Comparison of ENCODE assay signal across 19 mouse cellular contexts in the genomic region with DNA sequence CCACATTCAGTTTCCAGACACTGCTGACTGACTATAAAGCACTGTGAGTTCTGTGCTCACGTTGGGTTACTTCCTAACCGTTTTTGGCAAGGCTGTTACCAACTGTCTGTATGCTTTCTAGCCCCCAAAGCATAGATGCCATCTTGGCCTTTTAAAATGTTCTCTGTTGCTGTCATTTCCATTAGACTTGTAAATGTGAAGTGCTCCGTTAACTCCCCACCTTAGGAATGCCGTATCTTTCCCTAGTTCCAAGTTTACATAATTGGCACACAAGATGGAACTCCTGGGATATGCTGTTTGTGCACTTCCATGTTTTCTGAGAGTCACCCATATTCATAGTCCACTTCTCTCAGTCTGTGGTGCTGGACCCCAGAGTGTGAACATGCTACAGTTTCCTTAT. TPM values are rescaled to one million over a fixed set of nuclear protein-coding genes. Genes with fewer than 3 reads are reported as not detected.
DNase-seq lines count a peak whose midpoint lies in the region; ATAC-seq and TF ChIP-seq lines count a peak whose summit lies in the region.
"Had no signal": no experiment of that assay in that cellular context is flagged by ENCODE, and none has a peak within 500 bp of the region (broad histone marks: within the 10 kb centered on the region; RNA-seq: fewer than 3 reads in every experiment).

No protein-coding gene starts in this region.

- 84% methylated on average over 4 of the region's 4 CpGs for WGBS in heart, embryonic 10.5 days
- WGBS in heart, embryonic 12.5 days: 80% methylated on average over 4 of the region's 4 CpGs
- 97% methylated on average over 4 of the region's 4 CpGs for WGBS in midbrain, embryonic 11.5 days
- 73% methylated on average over 4 of the region's 4 CpGs for WGBS in midbrain, postnatal 0 days
- 83% methylated on average over 4 of the region's 4 CpGs for WGBS in lung, adult 2 months

- TF ChIP-seq CTCF in midbrain, postnatal 0 days (IDR thresholded peaks at IDR 0.05): no peak
- no peak for TF ChIP-seq CTCF in lung, adult 2 months (IDR thresholded peaks at IDR 0.05; ENCODE audit: insufficient read depth, low read length)

- no peaks in the 10 kb centered on the region for H3K27me3 ChIP-seq in heart, embryonic 10.5 days (ENCODE audit: insufficient read depth, poor library complexity, severe bottlenecking)
- H3K27me3 ChIP-seq in heart, embryonic 12.5 days (replicated peaks): no peaks in the 10 kb centered on the region
- no peaks in the 10 kb centered on the region for H3K27me3 ChIP-seq in midbrain, embryonic 11.5 days (ENCODE audit: control insufficient read depth, insufficient read depth, low read length)
- H3K27me3 ChIP-seq in midbrain, postnatal 0 days (ENCODE audit: insufficient read depth, low read length): no peaks in the 10 kb centered on the region
- H3K27me3 ChIP-seq: embryonic facial prominence, embryonic 12.5 days; forebrain, embryonic 13.5 days; forebrain, embryonic 15.5 days had no signal

- DNase-seq in heart, embryonic 10.5 days (ENCODE audit: low spot score): peak; percentile 48
- DNase-seq in midbrain, embryonic 11.5 days (ENCODE audit: low spot score, missing footprints): peak; percentile 64
- no peak for DNase-seq in midbrain, postnatal 0 days (ENCODE audit: low spot score)
- peak; percentile 49 for DNase-seq in Muller cell, postnatal 12 days (ENCODE audit: inconsistent ontology term)
- DNase-seq in retina, postnatal 1 day: peak; percentile 55
- no peak for DNase-seq in cerebellum, adult 9-11 months
- DNase-seq in lung, adult 2 months: no peak
- DNase-seq: adrenal gland, adult 2 months; adrenal gland, postnatal 10 days; adrenal gland, postnatal 25 days; cerebellum, adult 11 months; cerebellum, adult 8-10 months had no signal

- no peak overlapping the region for H3K27ac ChIP-seq in heart, embryonic 10.5 days
- H3K27ac ChIP-seq in heart, embryonic 12.5 days (ENCODE audit: poor library complexity, severe bottlenecking): no peak overlapping the region
- H3K27ac ChIP-seq in midbrain, embryonic 11.5 days (ENCODE audit: low read depth, low read length): no peak overlapping the region
- H3K27ac ChIP-seq in midbrain, postnatal 0 days (ENCODE audit: low read depth, low read length): no peak overlapping the region
- H3K27ac ChIP-seq: embryonic facial prominence, embryonic 10.5 days; embryonic facial prominence, embryonic 12.5 days; forebrain, embryonic 13.5 days; forebrain, embryonic 15.5 days had no signal

- no peak for ATAC-seq in heart, embryonic 12.5 days (ENCODE audit: insufficient number of reproducible peaks, low FRiP score)
- ATAC-seq in midbrain, embryonic 11.5 days (ENCODE audit: low FRiP score): no peak
- no peak for ATAC-seq in midbrain, postnatal 0 days (ENCODE audit: low FRiP score)
- ATAC-seq: forebrain, embryonic 13.5 days; forebrain, embryonic 15.5 days; forebrain, postnatal 0 days had no signal

- no peaks in the 10 kb centered on the region for H3K4me1 ChIP-seq in heart, embryonic 10.5 days
- H3K4me1 ChIP-seq in heart, embryonic 12.5 days (replicated peaks): no peaks in the 10 kb centered on the region
- no peaks in the 10 kb centered on the region for H3K4me1 ChIP-seq in midbrain, embryonic 11.5 days (ENCODE audit: control insufficient read depth, insufficient read depth, low read length)
- no peaks in the 10 kb centered on the region for H3K4me1 ChIP-seq in midbrain, postnatal 0 days (ENCODE audit: insufficient read depth, low read length)
- no peaks in the 10 kb centered on the region for H3K4me1 ChIP-seq in lung, adult 2 months (ENCODE audit: control insufficient read depth, insufficient read depth, low read length)
- H3K4me1 ChIP-seq: embryonic facial prominence, embryonic 10.5 days; embryonic facial prominence, embryonic 12.5 days; forebrain, embryonic 13.5 days; forebrain, embryonic 15.5 days had no signal

- no peak overlapping the region for H3K9ac ChIP-seq in heart, embryonic 12.5 days
- no peak overlapping the region for H3K9ac ChIP-seq in midbrain, embryonic 11.5 days (ENCODE audit: low read length)
- H3K9ac ChIP-seq in midbrain, postnatal 0 days (replicated peaks; ENCODE audit: low read length, poor library complexity, severe bottlenecking): no peak overlapping the region
- H3K9ac ChIP-seq: embryonic facial prominence, embryonic 12.5 days; forebrain, embryonic 13.5 days; forebrain, embryonic 15.5 days; forebrain, postnatal 0 days had no signal

- no peaks in the 10 kb centered on the region for H3K36me3 ChIP-seq in heart, embryonic 10.5 days
- no peaks in the 10 kb centered on the region for H3K36me3 ChIP-seq in heart, embryonic 12.5 days
- H3K36me3 ChIP-seq in midbrain, embryonic 11.5 days (ENCODE audit: control insufficient read depth, insufficient read depth, low read length): no peaks in the 10 kb centered on the region
- H3K36me3 ChIP-seq in midbrain, postnatal 0 days (ENCODE audit: insufficient read depth, low read length): no peaks in the 10 kb centered on the region
- H3K36me3 ChIP-seq: embryonic facial prominence, embryonic 10.5 days; embryonic facial prominence, embryonic 12.5 days; forebrain, embryonic 15.5 days had no signal

- H3K9me3 ChIP-seq in heart, embryonic 10.5 days: no peaks in the 10 kb centered on the region
- H3K9me3 ChIP-seq in heart, embryonic 12.5 days (replicated peaks): no peaks in the 10 kb centered on the region
- no peaks in the 10 kb centered on the region for H3K9me3 ChIP-seq in midbrain, embryonic 11.5 days (ENCODE audit: control insufficient read depth, low read length)
- no peaks in the 10 kb centered on the region for H3K9me3 ChIP-seq in midbrain, postnatal 0 days (ENCODE audit: low read length)
- H3K9me3 ChIP-seq: embryonic facial prominence, embryonic 10.5 days; embryonic facial prominence, embryonic 12.5 days; forebrain, embryonic 13.5 days; forebrain, embryonic 15.5 days; G1E had no signal

- no peak overlapping the region for H3K4me2 ChIP-seq in heart, embryonic 12.5 days
- H3K4me2 ChIP-seq in midbrain, embryonic 11.5 days: no peak overlapping the region
- no peak overlapping the region for H3K4me2 ChIP-seq in midbrain, postnatal 0 days (ENCODE audit: low read depth, low read length, poor library complexity, severe bottlenecking)
- H3K4me2 ChIP-seq: embryonic facial prominence, embryonic 12.5 days; forebrain, embryonic 13.5 days; forebrain, embryonic 15.5 days had no signal

- H3K4me3 ChIP-seq in heart, embryonic 10.5 days: no peak overlapping the region
- H3K4me3 ChIP-seq in heart, embryonic 12.5 days: no peak overlapping the region
- H3K4me3 ChIP-seq in midbrain, embryonic 11.5 days (ENCODE audit: low read depth, low read length): no peak overlapping the region
- no peak overlapping the region for H3K4me3 ChIP-seq in midbrain, postnatal 0 days (ENCODE audit: low read depth, low read length)
- no peak overlapping the region for H3K4me3 ChIP-seq in lung, adult 2 months (replicated peaks; ENCODE audit: extremely low read depth, low read depth, low read length)
- H3K4me3 ChIP-seq: embryonic facial prominence, embryonic 10.5 days; embryonic facial prominence, embryonic 12.5 days; forebrain, embryonic 13.5 days; forebrain, embryonic 15.5 days had no signal

- no peak for TF ChIP-seq POLR2A in lung, adult 2 months (IDR thresholded peaks at IDR 0.05; ENCODE audit: borderline replicate concordance, extremely low read depth, low read depth, low read length)

RNA-seq across cellular contexts. Expression of a gene that starts 33.7 kb away (rescaled TPM):
- polyA plus RNA-seq in heart, embryonic 10.5 days (2016; fragmentation: Nextera tagmentation; extraction: Ambion mirVana): 28.4 and 39.1 TPM in 2 replicates
- 26.5 and 29.4 TPM in 2 replicates for polyA plus RNA-seq in heart, embryonic 12.5 days (2016; fragmentation: Nextera tagmentation; extraction: Ambion mirVana)
- 72.9 and 76.9 TPM in 2 replicates for polyA plus RNA-seq in midbrain, embryonic 11.5 days (2014; fragmentation: Nextera tagmentation; extraction: Ambion mirVana)
- 24.0 and 28.8 TPM in 2 replicates for total RNA-seq in midbrain, postnatal 0 days (2014; rRNA removed)
- 29.5 and 30.5 TPM in 2 replicates for polyA plus RNA-seq in midbrain, postnatal 0 days (2015; fragmentation: Nextera tagmentation; extraction: Ambion mirVana)
- polyA plus RNA-seq in lung, adult 2 months (2012; rRNA removed): 6.6 and 11.4 TPM in 2 replicates

Comparison
In these comparisons a context has a peak if more than half of its experiments do, and no peak if none do; other contexts are left out.
1. DNase-seq: peak in heart, embryonic 10.5 days (single experiment), midbrain, embryonic 11.5 days (single experiment), Muller cell, postnatal 12 days (single experiment) and retina, postnatal 1 day (single experiment); none in midbrain, postnatal 0 days (single experiment), cerebellum, adult 9-11 months (single experiment) and lung, adult 2 months (single experiment).